Mouse (Mus musculus): ENCODE data around the gene Gm20388. TPM values are rescaled to one million over a fixed set of nuclear protein-coding genes. Genes with fewer than 3 reads are reported as not detected.

Gene Gm20388
- polyA plus RNA-seq, 1 experiment = 10.6 TPM

DNA sequence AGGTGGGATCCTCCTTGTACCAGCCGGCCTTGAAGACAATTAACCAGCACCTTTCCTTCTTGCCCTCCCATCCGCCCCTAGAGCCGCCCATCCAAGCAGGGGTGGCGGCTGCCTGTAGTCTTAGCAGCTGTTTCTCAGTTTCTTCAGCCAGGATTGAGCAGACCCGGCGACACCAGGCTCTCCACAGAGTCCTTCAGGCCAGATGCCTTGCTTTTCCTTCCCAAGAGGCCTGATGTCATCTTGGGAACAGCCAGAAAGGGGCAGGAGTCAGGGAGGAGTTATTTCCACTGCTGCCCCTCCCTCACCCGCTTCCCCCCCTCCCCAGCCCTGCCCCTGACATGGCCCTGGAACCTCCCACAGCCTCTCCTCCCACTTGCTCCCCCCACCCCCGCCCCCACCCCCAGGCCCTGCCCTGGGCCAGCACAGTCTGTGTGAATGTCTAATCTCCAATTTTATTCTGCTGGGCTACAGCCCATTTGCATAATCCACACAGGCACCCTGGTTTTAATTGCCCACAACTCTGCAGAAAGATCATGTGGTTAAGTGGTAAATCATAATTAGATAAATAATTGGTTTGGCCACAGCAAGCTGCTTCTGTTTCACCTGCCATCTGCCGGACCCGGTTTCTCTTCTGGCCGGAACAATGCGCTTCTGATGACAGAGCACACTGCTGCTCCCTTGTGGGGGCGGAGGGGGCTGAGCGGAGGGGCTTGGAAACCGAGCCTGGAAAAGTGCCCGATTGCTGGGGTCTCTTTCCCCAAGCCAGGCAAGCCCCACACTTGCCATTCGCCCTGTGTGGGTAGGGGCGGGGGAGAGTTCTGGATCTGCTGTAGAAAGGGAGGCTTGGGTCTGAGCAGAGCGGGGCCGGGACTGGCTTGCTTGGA is 610.3 kb downstream of the Gm20388 start:
- Histone ChIP-seq H3K4me1 (ENCODE audit: control insufficient read depth, insufficient read depth, low read length) (no peaks in the 10 kb centered on the region; the same call in 1 of the 2 replicates), H3K27ac (ENCODE audit: control insufficient read depth, insufficient read depth, low read depth, low read length, poor library complexity) (no peak overlapping the region), H3K4me3 (replicated peaks; ENCODE audit: control insufficient read depth, low read depth, low read length) (no peak overlapping the region)
- TF ChIP-seq CTCF (IDR thresholded peaks at IDR 0.05; ENCODE audit: control insufficient read depth, insufficient read depth, low read length) = no peak
- 82% methylated on average over 20 of the region's 20 CpGs for WGBS

DNA sequence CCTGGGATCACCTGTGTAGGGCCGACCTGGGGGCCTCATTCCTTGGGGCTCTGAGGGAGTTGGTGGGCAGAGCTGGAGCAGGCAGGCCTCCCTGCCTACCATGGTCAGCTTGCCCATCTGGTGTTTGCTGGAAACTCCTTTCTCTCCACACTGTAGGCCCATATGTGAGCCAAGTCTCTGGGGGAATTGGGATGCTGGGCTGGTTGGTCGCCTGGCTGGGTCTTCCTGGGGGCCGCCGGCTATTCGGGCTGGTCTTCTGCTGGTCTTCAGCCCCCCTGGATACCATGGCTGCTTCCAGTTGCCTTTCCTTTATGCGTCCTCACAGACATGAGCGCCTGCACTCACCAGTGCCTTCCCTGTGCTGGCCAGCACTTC is 610.9 kb downstream of the Gm20388 start:
- H3K27ac ChIP-seq (ENCODE audit: control insufficient read depth, insufficient read depth, low read depth, low read length, poor library complexity) = no peak overlapping the region
- no peak overlapping the region for H3K4me3 ChIP-seq (replicated peaks; ENCODE audit: control insufficient read depth, low read depth, low read length)
- WGBS = 86% methylated on average over 7 of the region's 7 CpGs
- H3K4me1 ChIP-seq (ENCODE audit: control insufficient read depth, insufficient read depth, low read length) = no peaks in the 10 kb centered on the region; the same call in 1 of the 2 replicates
- TF ChIP-seq POLR2A (IDR thresholded peaks at IDR 0.05; ENCODE audit: borderline replicate concordance, control insufficient read depth, low read depth, low read length) (no peak), CTCF (IDR thresholded peaks at IDR 0.05; ENCODE audit: control insufficient read depth, insufficient read depth, low read length) (no peak)

DNA sequence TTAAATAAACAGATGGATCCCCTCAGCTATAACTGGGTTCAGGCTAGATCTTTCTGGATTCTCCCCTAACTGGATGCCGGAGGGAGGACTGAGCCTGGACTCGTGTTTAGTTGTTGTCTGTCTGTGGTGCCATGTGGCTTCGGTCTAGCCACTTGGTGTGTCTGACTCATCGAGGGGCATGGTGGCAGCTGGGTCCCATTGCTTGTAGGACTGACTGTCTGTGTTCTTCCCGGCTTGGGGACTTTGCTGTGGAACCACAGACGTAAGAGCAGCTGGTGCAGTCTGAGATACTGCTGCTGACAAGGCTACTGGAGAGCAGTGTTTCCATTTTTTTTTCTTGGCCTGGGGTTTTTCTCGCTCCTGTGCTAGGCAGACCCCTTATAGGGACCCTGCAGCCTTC is 613.0 kb downstream of the Gm20388 start:
- WGBS = 68% methylated on average over 7 of the region's 7 CpGs
- no peak for TF ChIP-seq POLR2A (IDR thresholded peaks at IDR 0.05; ENCODE audit: borderline replicate concordance, control insufficient read depth, low read depth, low read length)
- no peak for TF ChIP-seq CTCF (IDR thresholded peaks at IDR 0.05; ENCODE audit: control insufficient read depth, insufficient read depth, low read length)
- no peak overlapping the region for H3K27ac ChIP-seq (ENCODE audit: control insufficient read depth, insufficient read depth, low read depth, low read length, poor library complexity)
- no peaks in the 10 kb centered on the region; the same call in 1 of the 2 replicates for H3K4me1 ChIP-seq (ENCODE audit: control insufficient read depth, insufficient read depth, low read length)
- no peak overlapping the region for H3K4me3 ChIP-seq (replicated peaks; ENCODE audit: control insufficient read depth, low read depth, low read length)

DNA sequence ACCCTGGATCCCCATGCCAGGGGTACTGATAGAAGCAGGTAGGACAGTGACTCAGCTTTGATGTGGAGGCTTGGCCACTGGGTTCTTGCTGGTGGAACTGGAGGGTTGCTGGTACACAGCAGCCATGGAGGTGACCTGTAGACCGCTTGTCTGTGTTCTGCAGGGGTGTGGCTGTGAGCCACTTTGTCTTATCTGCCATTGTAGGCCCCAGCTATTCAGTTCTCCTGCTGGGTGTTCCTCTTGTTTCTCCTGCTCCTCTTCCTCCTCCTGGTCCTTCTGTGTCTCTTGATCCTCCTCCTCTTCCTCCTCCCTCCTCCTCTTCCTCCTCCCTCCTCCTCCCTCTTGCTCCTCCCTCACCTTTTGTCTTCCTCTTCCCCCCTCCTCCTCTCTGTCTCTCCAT is 614.5 kb downstream of the Gm20388 start:
- Histone ChIP-seq H3K27ac (ENCODE audit: control insufficient read depth, insufficient read depth, low read depth, low read length, poor library complexity) (no peak overlapping the region), H3K4me3 (replicated peaks; ENCODE audit: control insufficient read depth, low read depth, low read length) (no peak overlapping the region), H3K4me1 (ENCODE audit: control insufficient read depth, insufficient read depth, low read length) (peaks cover 3% of the 10 kb centered on the region)
- no peak for TF ChIP-seq CTCF (IDR thresholded peaks at IDR 0.05; ENCODE audit: control insufficient read depth, insufficient read depth, low read length)
- no peak for TF ChIP-seq POLR2A (IDR thresholded peaks at IDR 0.05; ENCODE audit: borderline replicate concordance, control insufficient read depth, low read depth, low read length)
- WGBS = 71% methylated on average over 1 of the region's 1 CpGs

GRCm38 (mm10) chr8:120525832-120526231 is 615.2 kb downstream of the Gm20388 start:
- Histone ChIP-seq H3K4me1 (ENCODE audit: control insufficient read depth, insufficient read depth, low read length) (peaks cover 3% of the 10 kb centered on the region), H3K4me3 (replicated peaks; ENCODE audit: control insufficient read depth, low read depth, low read length) (no peak overlapping the region), H3K27ac (ENCODE audit: control insufficient read depth, insufficient read depth, low read depth, low read length, poor library complexity) (no peak overlapping the region)
- TF ChIP-seq CTCF (IDR thresholded peaks at IDR 0.05; ENCODE audit: control insufficient read depth, insufficient read depth, low read length) (no peak), POLR2A (IDR thresholded peaks at IDR 0.05; ENCODE audit: borderline replicate concordance, control insufficient read depth, low read depth, low read length) (no peak)
- 80% methylated on average over 6 of the region's 6 CpGs for WGBS

- 12% methylated on average over 4 of the region's 4 CpGs for WGBS
- H3K4me3 ChIP-seq (replicated peaks; ENCODE audit: control insufficient read depth, low read depth, low read length) = no peak overlapping the region
- H3K4me1 ChIP-seq (ENCODE audit: control insufficient read depth, insufficient read depth, low read length) = peaks cover 3% of the 10 kb centered on the region
- TF ChIP-seq CTCF (IDR thresholded peaks at IDR 0.05; ENCODE audit: control insufficient read depth, insufficient read depth, low read length) (no peak), POLR2A (IDR thresholded peaks at IDR 0.05; ENCODE audit: borderline replicate concordance, control insufficient read depth, low read depth, low read length) (no peak)
- no peak overlapping the region for H3K27ac ChIP-seq (ENCODE audit: control insufficient read depth, insufficient read depth, low read depth, low read length, poor library complexity)
Observed at GRCm38 (mm10) chr8:120526577-120526976, 615.9 kb downstream of the Gm20388 start.

DNA sequence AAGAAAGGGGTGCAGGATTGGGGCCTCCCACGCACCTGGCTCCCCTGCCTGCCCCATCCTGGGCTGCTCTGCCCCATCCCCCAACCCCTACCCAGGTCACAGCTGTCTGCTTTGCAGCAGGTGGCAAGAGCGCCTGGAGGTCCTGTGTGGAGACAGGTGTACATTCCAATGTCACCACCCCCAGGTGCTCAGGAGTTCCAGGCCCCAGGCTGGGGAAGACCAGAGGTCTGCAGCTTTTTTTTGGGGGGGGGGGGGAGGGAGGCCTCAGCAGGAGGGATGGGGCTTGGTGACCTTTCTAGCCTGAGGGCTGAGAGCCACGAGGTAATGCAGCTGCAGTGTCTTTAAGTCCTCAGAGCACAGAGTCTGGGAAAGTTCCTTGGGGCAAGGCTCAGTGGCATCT is 617.7 kb downstream of the Gm20388 start:
- Histone ChIP-seq H3K4me3 (replicated peaks; ENCODE audit: control insufficient read depth, low read depth, low read length) (no peak overlapping the region), H3K4me1 (ENCODE audit: control insufficient read depth, insufficient read depth, low read length) (peaks cover 8% of the 10 kb centered on the region), H3K27ac (ENCODE audit: control insufficient read depth, insufficient read depth, low read depth, low read length, poor library complexity) (no peak overlapping the region)
- WGBS = 65% methylated on average over 3 of the region's 3 CpGs
- TF ChIP-seq CTCF (IDR thresholded peaks at IDR 0.05; ENCODE audit: control insufficient read depth, insufficient read depth, low read length) (no peak), POLR2A (IDR thresholded peaks at IDR 0.05; ENCODE audit: borderline replicate concordance, control insufficient read depth, low read depth, low read length) (no peak)

DNA sequence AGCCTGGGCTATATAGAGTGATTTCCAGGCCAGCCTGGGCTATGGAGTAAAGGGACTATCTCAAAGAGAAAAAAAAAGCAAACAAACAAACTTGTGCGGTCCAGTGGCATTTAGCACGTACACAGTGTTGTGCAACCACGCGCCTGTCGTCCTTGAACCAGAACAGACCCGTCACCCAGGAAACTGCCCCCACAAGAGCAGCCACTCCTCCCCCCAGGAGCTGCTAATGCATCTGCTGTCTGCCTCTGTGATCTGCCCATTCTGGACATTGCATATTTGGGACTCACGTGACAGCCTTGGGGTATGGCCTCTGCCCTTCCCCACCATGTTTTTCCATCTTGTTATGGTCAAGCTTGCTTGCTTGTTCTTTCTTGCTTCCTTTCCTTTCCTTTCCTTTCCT is 618.6 kb downstream of the Gm20388 start:
- no peak overlapping the region for H3K27ac ChIP-seq (ENCODE audit: control insufficient read depth, insufficient read depth, low read depth, low read length, poor library complexity)
- H3K4me3 ChIP-seq (replicated peaks; ENCODE audit: control insufficient read depth, low read depth, low read length) = no peak overlapping the region
- no peak for TF ChIP-seq POLR2A (IDR thresholded peaks at IDR 0.05; ENCODE audit: borderline replicate concordance, control insufficient read depth, low read depth, low read length)
- TF ChIP-seq CTCF (IDR thresholded peaks at IDR 0.05; ENCODE audit: control insufficient read depth, insufficient read depth, low read length) = no peak
- 36% methylated on average over 7 of the region's 7 CpGs for WGBS
- peaks cover 8% of the 10 kb centered on the region for H3K4me1 ChIP-seq (ENCODE audit: control insufficient read depth, insufficient read depth, low read length)

Data from bone marrow, adult 2 months (tissue).